Mouse (Mus musculus) heart, postnatal 0 days (tissue): Measurements from ENCODE around the gene Chn2. TPM values are rescaled to one million over a fixed set of nuclear protein-coding genes. Genes with fewer than 3 reads are reported as not detected.

Experiments
- ATAC-seq: fragments of 200-750 bp; cut with Nextera tagmentation; 2 replicates; pipeline ENCODE4 v1.8.0; 2017; ENCODE audit warnings: low read depth, moderate number of reproducible peaks, moderate library complexity; ENCODE audit not compliant: insufficient read depth
- DNase-seq: peaks from one replicate; pipeline ENCODE4 v3.0.0-alpha.2; 2016; ENCODE audit warnings: low spot score
- H3K27ac ChIP-seq: fragments of 300-500 bp; sonication (generic); 2 replicates; pipeline ENCODE4 v1.5.1; 2014; ENCODE audit warnings: low read depth, mild to moderate bottlenecking
- H3K27me3 ChIP-seq: fragments of 300-500 bp; sonication (generic); 2 replicates; pipeline ENCODE4 v1.6.1; 2014; ENCODE audit warnings: low read length, mixed read lengths; ENCODE audit not compliant: control insufficient read depth, insufficient read depth
- H3K36me3 ChIP-seq: fragments of 300-500 bp; sonication (generic); replicated peaks from 2 replicates; pipeline ENCODE4 v1.6.1; 2014; ENCODE audit warnings: low read length, mixed read lengths; ENCODE audit not compliant: control insufficient read depth, insufficient read depth
- H3K4me1 ChIP-seq: fragments of 300-500 bp; sonication (generic); 2 replicates; pipeline ENCODE4 v1.6.1; 2014; ENCODE audit warnings: antibody characterized with exemption; ENCODE audit not compliant: control insufficient read depth, insufficient read depth
- H3K4me2 ChIP-seq: fragments of 300-500 bp; sonication (generic); 2 replicates; pipeline ENCODE4 v1.6.1; 2014; ENCODE audit warnings: low read depth, mild to moderate bottlenecking, low read length, moderate library complexity
- H3K4me3 ChIP-seq: fragments of 300-500 bp; sonication (generic); 2 replicates; pipeline ENCODE4 v1.5.1; 2014; ENCODE audit warnings: low read depth, low read length
- H3K9ac ChIP-seq: fragments of 300-500 bp; sonication (generic); replicated peaks from 2 replicates; pipeline ENCODE4 v1.6.1; 2014; ENCODE audit warnings: low read depth, low read length, mixed read lengths
- H3K9me3 ChIP-seq: fragments of 300-500 bp; sonication (generic); replicated peaks from 2 replicates; pipeline ENCODE4 v1.6.1; 2016; ENCODE audit warnings: low read length; ENCODE audit not compliant: control insufficient read depth
- CTCF ChIP-seq: IDR thresholded peaks from 2 replicates; pipeline ENCODE4 v1.5.1; 2016; ENCODE audit warnings: antibody characterized with exemption, control low read depth, low read depth
- EP300 ChIP-seq: IDR thresholded peaks from 2 replicates; pipeline ENCODE4 v1.6.1; 2016; ENCODE audit warnings: antibody characterized with exemption, low read depth
- WGBS: fragments of 180-500 bp; shearing (Covaris S2); extraction: QIAGEN DNeasy Blood & Tissue Kit; methylation state at CpG from one replicate; pipeline ENCODE4 v1.1.7; 2014; 5-methylcytosine and 5-hydroxymethylcytosine counted together
- polyA plus RNA-seq: library from polyadenylated mRNA; unstranded; fragments of >200 nt; fragmentation: Nextera tagmentation; extraction: Ambion mirVana; gene quantifications from 2 replicates; pipeline ENCODE4 v1.2.1, GENCODE M21; 2015
- total RNA-seq: library from RNA; depleted of rRNA; stranded (reverse); fragments of >200 nt; gene quantifications from 2 replicates; pipeline ENCODE4 v1.2.3, GENCODE M21; 2014; ENCODE audit warnings: low replicate concordance; rRNA removed

Chn2 gene
- total RNA-seq (1.0 and 12.2 TPM in 2 replicates), polyA plus RNA-seq (2.0 and 2.6 TPM in 2 replicates)

DNA sequence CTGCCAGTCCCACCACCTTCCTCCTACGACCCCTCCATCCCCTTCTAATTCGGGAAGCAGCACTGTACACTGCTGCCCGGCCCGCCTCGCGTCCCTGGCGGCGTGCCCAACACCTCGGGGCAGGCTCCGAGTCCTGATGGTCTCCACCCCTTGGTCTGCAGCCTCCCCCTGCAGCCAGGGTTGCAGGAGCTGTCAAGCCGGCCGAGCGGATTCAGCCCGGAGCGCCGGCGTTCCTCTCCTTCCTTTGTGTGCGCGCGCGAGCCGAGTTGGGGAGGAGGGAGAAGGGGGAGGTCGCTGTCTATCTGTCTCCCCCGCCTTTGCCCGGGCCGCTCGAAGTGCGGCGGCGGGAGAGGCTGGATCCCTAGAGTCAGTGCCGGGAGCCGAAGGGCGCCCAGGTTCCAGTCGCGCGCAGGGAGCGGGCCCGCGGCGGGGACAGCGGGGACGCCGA is at the start of gene Chn2:
TSS of gene Chn2 (plus strand) at position 198 of the 448 bp plus-strand sequence.
- Histone ChIP-seq H3K27ac (peak within 1 kb of the TSS; percentile 32; the same call in 1 of the 2 replicates), H3K4me3 (peak within 1 kb of the TSS; percentile 69), H3K36me3 (no peaks in the 10 kb centered on the region), H3K4me1 (0 out of 2 replicates have a peak, but pooled peaks cover 4% of the 10 kb centered on the region), H3K9me3 (no peaks in the 10 kb centered on the region), H3K9ac (peak within 1 kb of the TSS; percentile 54), H3K4me2 (peak within 1 kb of the TSS; percentile 96), H3K27me3 (peaks cover 7% of the 10 kb centered on the region; the same call in 1 of the 2 replicates)
- under 1% methylated on average over 37 of the region's 43 CpGs for WGBS
- DNase-seq (peak; percentile 53), ATAC-seq (peak; percentile 70)
- TF ChIP-seq EP300 (no peak), CTCF (no peak)

GRCm38 (mm10) chr6:53992386-53992785 is 47.0 kb upstream of the Chn2 start:
- Histone ChIP-seq H3K27me3 (no peaks in the 10 kb centered on the region), H3K9ac (no peak overlapping the region), H3K4me1 (no peaks in the 10 kb centered on the region), H3K36me3 (no peaks in the 10 kb centered on the region), H3K4me3 (no peak overlapping the region), H3K4me2 (no peak overlapping the region), H3K9me3 (0 out of 2 replicates have a peak, but pooled peaks cover 4% of the 10 kb centered on the region), H3K27ac (no peak overlapping the region)
- DNase-seq: no peak
- no peak for TF ChIP-seq CTCF
- no peak for TF ChIP-seq EP300
- 29% methylated on average over 3 of the region's 3 CpGs for WGBS
- no peak for ATAC-seq

DNA sequence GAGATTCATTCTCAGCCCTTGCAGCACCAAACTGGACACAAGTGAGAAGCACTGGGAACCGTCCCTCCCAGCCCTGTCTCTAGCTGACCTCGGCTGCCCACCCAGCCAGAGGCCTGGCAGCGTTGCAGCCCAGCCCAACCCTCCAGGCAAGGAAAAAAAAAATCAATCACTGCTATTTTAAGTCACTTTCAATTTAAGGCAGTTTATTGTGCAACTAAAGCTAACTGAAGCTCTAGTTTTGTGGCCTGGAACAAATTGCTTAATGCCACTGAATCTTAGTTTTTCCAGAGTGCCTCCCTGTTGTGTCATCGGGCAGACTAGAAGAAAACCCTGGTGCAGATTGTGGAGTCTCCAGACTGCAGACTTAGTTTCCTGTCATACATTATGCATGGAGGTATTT is 43.8 kb upstream of the Chn2 start:
- no peak overlapping the region for H3K4me2 ChIP-seq
- H3K9me3 ChIP-seq: 0 out of 2 replicates have a peak, but pooled peaks cover 4% of the 10 kb centered on the region
- H3K36me3 ChIP-seq: no peaks in the 10 kb centered on the region
- no peaks in the 10 kb centered on the region for H3K27me3 ChIP-seq
- TF ChIP-seq EP300: no peak
- TF ChIP-seq CTCF: no peak
- H3K4me1 ChIP-seq: no peaks in the 10 kb centered on the region
- no peak overlapping the region for H3K4me3 ChIP-seq
- DNase-seq: no peak
- ATAC-seq: no peak
- WGBS: 30% methylated on average over 4 of the region's 4 CpGs
- no peak overlapping the region for H3K27ac ChIP-seq
- H3K9ac ChIP-seq: no peak overlapping the region

- no peak for DNase-seq
- Histone ChIP-seq H3K4me2 (no peak overlapping the region), H3K9me3 (0 out of 2 replicates have a peak, but pooled peaks cover 4% of the 10 kb centered on the region), H3K27ac (no peak overlapping the region), H3K27me3 (no peaks in the 10 kb centered on the region), H3K9ac (no peak overlapping the region), H3K4me3 (no peak overlapping the region), H3K36me3 (no peaks in the 10 kb centered on the region), H3K4me1 (no peaks in the 10 kb centered on the region)
- no peak for TF ChIP-seq EP300
- no peak for TF ChIP-seq CTCF
- WGBS: 89% methylated on average over 3 of the region's 3 CpGs
- ATAC-seq: no peak
Observed at GRCm38 (mm10) chr6:53996226-53996955, 43.0 kb upstream of the Chn2 start.

DNA sequence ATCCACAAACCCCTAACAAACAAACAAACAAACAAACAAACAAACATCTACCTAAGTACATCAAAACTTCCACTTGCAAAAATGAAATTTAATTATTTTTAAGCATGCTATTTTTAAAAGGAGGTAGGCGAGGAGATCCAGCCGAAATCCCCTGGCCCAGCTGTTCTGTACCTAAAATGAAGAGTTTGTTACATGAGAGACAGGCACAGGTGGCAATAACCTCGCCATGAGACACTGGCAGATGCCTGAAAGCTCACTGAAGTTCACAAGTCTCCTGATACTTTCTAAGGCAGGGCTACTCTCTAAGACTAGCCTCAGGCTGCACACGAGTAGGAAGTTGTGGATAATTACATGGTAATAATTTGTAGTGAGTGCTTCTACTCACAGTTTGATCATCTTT is 34.1 kb upstream of the Chn2 start:
- WGBS: 83% methylated on average over 4 of the region's 4 CpGs
- TF ChIP-seq CTCF (no peak), EP300 (no peak)
- Histone ChIP-seq H3K4me2 (no peak overlapping the region), H3K27ac (no peak overlapping the region), H3K4me1 (no peaks in the 10 kb centered on the region), H3K4me3 (no peak overlapping the region), H3K36me3 (no peaks in the 10 kb centered on the region), H3K27me3 (no peaks in the 10 kb centered on the region), H3K9me3 (no peaks in the 10 kb centered on the region), H3K9ac (no peak overlapping the region)
- ATAC-seq (no peak), DNase-seq (no peak)
